Mouse (Mus musculus): ENCODE measurements around the gene Ncbp3.
A peak's percentile ranks its signal among the peaks of the same experiment; 100 is the strongest.

Ncbp3 gene

DNA sequence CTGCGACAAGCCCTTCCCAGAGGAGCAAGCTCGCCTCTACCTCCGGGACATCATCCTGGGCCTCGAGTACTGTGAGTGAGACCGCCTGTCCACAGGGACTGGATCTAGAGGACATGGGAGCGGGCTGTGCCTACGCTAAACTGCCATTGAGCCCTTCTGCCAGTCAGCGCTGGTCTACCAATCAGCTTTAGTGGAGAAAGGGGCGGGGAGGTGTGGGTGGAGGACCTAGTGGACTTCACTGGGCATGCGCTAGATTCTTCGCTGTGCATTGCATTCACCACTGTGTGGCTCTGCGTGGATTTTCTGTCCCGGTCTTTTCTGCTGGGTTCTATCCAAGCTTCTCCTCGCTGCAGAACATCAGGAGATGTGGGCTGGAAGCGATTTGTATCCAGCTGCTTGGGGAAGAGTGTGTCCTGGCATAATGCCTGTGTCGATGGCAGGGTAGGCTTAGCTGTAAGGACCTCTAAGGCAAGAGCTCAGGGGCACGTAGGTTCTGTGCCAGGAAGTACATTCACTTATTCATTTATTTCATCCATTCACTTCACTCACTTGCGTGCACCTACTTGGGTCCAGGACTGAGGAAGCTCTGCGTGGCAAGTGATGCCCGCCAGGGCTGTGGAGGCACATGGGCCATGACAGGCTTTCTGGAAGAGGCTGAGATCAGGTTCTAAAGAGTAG is 16.6 kb upstream of the Ncbp3 start:
- DNase-seq (ENCODE audit: low read depth in 1 of 2, low spot score in 2 of 2) = peak; percentile 45 to 66

DNA sequence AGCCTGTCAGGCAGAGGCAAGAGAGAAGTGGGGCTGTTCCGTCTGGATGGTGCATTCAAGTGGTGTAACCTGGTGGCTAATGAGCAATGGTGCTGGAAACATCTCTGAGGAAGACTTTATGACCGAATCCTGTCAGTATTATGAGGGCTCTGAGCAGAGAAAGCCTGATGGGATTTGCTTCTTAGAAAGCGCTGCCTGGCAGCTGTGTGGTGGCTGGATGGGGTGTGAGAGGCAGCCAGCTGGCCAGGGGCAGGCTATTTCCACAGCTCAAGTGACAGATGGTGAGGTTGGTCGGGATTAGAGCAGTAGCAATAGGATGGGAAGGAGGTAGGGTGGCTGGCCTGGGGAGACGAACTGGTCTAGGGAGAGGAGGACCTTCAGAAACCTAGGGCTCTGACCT is 16.0 kb upstream of the Ncbp3 start:
- no peak for DNase-seq (ENCODE audit: low read depth in 1 of 2, low spot score in 2 of 2)

DNA sequence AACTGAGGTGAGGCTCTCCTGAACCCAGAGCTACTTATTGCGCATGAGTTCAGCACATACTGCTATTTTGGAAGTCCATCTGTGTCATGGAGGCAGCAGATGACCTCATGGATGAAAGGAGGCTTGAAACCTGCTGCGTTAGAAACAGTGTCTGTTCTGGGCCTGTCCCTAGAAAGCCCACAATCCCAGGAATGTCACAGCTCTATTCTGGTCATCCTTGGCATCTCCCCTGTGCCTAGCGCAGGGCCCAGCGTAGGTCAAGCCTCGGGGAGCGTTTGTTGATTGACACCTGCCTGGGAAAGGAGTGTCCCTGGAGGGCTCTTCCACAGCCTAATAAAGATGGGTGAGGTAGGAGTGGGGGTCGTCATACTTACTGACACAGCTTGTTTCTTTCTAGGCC is 11.5 kb upstream of the Ncbp3 start:
- no peak for DNase-seq (ENCODE audit: low read depth in 1 of 2, low spot score in 2 of 2)

DNA sequence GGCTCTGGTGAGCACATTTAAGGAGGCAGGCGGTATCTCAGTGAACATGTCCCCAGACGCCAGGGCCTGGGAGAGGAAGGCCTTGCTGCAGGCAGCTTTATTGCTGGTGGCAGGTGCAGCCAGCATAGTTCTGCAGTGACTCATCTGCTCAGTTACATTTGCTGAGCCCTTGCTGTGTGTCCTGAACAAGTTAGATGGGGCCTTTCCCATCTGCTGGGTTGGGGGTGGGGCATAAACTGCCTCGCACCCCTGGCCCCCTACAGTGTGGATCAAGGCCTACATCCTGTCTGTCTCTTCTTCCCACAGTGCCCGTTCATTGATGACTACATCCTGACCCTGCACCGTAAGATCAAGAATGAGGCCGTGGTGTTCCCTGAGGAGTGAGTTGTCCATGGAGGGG is 10.7 kb upstream of the Ncbp3 start:
- no peak for DNase-seq (ENCODE audit: low read depth in 1 of 2, low spot score in 2 of 2)

DNA sequence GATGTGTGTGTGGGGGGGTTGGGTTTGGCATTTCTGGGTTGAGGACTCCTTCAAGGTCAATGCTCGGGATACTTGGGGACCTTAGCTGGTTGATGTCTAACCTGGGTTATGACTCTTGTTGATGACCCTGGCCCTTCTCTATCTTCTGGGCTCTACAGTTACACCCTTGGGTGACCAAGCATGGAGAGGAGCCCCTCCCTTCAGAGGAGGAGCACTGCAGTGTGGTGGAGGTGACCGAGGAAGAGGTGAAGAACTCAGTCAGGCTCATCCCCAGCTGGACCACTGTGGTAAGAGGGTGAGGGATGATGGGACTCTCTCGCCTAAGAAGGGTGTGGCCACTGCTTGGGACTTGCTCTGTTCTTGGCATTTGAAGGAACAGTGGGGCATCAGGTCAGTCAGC is 9.9 kb upstream of the Ncbp3 start:
- no peak for DNase-seq (ENCODE audit: low read depth in 1 of 2, low spot score in 2 of 2)

DNA sequence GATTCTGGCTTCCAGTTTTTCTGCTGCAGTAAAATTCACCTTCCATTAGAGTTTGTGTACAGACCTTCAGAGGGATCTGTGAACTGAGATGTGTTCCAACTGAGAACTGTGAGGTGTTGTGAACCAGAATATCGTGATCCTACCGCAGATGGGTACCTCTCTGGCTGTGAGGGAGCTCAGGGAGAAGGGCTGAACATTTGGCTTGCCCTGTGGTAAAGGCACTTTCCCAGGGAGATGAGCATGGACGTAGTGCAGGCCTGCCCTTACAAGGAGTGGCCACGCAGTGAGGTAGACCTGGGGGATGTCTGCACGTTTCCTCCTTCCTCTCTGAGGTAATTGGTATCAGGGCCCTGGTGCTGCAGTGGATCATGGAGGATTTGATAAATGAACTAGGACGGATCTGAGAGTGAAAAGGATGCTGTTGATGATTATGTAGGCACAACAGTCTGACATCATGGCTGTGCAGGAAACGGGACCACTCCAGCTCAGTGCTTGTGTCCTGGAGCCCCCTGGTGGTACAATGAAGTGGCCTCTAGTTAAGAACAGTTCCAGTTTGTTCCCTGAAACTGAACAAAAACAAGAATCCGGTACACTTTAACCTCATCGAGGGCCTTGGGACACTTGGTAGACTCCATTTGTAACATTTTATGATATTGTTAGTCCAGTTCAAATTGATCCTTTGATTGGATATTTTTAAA is 8.3 kb upstream of the Ncbp3 start:
- DNase-seq (ENCODE audit: low read depth in 1 of 2, low spot score in 2 of 2) = peak in 1 of 2 experiments; percentile 32

DNA sequence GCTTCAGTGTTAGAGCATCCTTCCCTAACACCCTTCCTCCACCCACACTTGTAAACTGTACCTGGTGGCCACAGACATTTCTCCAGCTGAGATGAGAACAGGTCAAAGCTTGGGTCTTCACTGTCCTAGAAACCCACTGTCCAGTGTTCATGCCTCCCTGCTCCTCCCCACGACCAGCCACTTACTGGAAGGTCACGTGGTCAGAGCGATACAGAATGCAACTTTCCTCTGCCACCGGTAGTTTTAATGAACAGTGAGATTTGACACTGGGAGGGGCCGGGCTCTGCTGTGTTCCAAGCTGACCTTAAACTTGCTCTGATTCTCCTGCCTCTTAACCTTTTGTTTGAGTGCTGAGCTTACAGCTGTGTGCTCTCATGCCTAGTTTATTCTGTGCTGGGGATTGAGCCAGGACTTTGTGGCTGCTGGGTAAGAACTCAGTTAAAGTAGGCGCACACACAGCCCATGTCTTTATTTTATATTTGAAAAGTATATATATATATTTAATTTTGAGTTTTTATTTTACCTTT is 3.3 kb upstream of the Ncbp3 start:
- no peak for DNase-seq (ENCODE audit: low read depth in 1 of 2, low spot score in 2 of 2)

DNA sequence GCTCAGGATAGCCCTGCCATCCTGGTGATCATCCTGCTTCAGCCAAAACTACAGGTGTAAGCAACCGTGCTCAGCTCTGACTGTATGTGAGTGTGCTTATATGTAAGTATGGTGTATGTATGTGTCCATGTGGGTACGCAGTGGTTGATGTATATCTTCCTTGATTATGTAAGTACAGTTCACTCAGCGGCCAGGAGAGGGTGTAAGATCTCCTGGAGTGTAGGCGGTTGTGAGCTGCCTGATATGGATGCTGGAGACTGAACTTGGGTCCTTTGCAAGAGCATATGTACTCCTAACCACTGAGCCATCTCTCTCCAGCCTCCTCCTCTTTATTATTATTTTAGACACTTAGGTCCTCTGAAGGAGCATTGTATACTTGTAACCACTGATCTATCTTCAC is 2.8 kb upstream of the Ncbp3 start:
- DNase-seq (ENCODE audit: low read depth in 1 of 2, low spot score in 2 of 2) = no peak

DNA sequence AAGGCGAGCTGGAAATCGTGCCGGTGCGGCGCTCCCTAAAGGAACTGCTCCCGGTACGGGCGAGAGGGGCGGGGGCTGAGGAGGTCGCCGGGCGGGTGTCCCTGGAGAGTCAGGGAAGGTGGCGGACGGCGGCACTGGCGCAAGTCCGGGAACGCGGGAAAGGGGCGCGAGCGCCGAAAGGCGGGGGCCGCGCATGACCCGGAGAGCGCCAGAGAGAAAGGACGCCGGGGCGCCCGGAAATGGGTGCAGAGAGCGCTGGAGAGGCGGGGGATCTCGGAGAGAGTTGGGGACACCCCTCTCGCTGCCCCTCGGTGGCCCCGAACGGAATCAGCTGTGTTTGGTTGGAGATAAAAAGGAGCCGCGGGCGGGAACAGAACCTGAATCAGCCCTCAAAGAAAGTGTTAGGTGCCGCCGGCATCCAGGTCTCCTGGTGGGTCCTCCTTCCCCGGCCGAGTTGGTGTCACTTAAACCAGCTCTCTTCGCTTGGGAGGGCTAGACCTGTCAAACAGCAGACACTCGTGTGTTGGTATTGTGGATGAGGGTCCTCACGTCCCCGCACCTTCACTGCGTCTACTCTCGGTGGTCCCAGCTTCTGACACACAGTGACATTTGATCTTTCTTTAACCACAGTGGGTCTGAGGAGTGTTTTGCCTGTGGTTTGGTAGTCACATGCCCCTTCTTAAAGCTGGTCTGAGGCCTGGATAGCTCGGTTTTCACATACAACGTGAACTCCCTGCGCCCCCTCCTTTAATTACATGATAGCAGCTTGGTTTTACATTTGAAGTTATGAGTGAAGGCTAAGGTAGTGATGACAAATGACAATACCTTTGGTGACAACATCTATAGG is 670 bp downstream of the Ncbp3 start:
- no peak for DNase-seq (ENCODE audit: low read depth in 1 of 2, low spot score in 2 of 2)

DNA sequence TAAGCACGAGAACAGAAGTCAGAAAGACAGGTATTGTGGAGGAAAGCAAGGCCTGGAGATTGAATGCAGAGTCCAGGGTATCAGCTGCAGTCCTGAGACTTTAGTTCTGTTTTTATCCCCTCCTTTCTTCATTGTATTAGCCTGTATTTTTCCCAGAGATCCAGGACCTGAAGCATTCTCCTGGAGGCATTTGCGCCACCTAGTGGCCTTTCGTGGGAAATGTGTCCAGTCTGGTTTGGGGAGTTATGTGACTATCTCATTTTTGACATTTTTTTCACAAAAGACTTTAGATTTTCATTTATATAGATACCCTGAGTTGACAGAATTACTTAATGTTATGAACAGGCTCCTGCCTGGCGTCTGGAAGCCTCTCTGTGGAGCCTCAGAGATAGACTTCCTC is 1.8 kb downstream of the Ncbp3 start:
- DNase-seq (ENCODE audit: low read depth in 1 of 2, low spot score in 2 of 2) = peak; percentile 26 to 43

DNA sequence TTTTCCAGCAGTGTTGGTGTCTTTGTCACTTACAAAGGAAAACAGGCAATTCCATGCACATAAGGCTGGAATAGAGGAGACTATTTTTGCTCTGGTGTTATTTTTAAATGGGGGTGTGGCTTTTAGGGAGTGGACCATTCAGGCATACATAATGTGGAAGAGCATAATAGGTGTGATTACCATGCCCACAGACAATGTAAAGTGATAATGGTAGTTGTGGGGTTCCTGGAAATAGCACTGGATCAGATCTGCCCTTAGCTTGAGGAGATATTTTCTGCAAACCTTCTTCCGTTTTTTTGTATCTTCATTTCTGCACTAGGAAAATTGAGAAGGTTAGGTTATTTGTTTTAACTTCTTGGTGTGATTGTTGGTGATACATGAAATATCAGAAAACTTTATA is 5.2 kb downstream of the Ncbp3 start:
- no peak for DNase-seq (ENCODE audit: low read depth in 1 of 2, low spot score in 2 of 2)

DNA sequence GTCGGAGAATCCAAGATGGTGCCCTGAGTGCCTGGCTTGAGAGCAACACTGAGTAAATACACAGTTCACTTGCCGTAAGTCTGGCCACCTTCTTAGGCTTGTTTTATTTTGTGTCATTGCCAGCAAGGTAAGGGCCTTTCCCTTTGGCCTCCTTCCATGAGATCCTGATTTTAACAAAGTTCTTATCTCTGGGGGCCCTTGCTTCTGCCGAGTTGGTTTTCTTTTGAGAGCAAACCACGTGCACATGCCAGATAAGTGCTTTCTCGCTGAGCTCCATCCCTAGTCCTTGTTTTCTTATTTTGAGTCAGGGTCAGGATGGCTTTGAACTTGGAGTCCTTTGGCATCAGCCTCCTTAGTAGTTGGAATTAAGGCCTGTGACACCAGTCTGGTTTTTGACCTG is 10.1 kb downstream of the Ncbp3 start:
- no peak for DNase-seq (ENCODE audit: low read depth in 1 of 2, low spot score in 2 of 2)

DNA sequence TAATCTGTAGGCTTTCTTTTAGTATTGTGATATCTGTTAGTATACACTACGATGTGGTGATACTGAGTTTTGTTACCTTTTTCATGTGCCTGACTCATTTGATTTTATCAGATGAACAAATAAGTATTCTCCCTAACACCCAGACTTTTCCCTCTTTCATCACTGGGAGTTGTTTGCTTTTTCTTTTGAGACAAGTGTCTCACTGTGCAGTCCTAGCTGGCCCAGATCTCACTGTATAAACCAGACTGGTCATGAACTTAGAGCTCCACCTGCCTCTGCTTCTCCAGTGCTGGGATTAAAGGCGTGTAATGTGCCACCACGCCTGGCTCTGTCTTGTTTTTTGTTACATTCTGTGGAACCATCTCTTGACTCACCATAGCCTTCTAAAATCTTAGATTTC is 12.0 kb downstream of the Ncbp3 start:
- DNase-seq (ENCODE audit: low read depth in 1 of 2, low spot score in 2 of 2) = no peak

DNA sequence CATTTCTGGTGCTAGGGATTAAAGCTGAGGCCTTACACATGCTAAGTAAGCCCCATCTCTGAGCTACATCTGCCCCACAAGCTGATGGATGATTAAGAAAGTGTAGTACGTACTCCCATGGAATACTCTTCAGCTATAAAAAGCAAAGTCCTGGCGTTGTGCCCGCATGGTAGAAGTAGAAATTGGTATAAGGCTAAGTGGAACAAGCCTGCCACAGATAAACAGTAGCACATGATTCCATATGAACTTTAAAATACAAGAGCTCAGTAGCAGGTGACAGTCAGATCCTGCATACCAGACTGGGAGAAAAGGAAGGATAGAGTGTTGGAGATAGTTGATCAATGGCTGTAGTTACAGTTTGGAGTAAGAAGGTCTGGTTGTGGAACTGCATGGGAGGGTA is 13.8 kb downstream of the Ncbp3 start:
- no peak for DNase-seq (ENCODE audit: low read depth in 1 of 2, low spot score in 2 of 2)

DNA sequence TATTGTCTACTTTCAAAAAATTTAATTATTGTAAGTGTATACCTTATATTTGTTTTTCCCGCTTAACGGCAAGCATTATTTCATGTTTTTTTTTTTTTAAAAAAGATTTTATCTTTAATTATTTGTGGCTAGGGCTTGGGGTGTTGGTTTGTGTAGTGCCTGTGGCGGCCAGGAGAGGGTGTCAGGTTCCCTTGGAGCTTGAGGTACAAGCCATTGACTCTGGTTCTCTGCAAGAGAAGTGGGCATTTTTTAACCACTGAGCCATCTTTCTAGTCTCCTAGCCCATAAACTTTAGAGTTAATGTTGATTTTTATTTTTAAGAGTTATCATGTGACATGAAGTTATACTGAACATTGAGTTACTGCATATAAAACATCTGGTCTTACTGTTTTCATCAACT is 24.3 kb downstream of the Ncbp3 start:
- no peak for DNase-seq (ENCODE audit: low read depth in 1 of 2, low spot score in 2 of 2)

DNA sequence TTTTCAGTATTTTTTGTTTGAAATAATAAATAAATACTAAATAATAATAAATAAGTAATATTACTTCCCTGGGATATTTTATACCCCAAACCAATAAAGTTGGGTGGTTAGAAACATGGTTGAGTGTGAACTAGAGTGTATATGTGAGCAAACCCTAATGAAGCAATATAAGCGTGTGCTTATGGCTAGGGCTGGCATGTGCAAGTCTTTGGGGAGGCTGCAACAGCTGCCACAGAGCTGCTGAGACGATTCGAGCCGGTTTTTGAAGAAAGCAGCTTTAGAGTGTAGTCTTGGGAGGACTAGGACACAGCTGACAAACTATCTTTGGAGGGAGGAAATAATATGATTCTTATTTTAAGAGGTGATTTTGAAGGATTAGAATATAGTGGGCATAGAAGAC is 28.7 kb downstream of the Ncbp3 start:
- DNase-seq (ENCODE audit: low read depth in 1 of 2, low spot score in 2 of 2) = no peak

DNA sequence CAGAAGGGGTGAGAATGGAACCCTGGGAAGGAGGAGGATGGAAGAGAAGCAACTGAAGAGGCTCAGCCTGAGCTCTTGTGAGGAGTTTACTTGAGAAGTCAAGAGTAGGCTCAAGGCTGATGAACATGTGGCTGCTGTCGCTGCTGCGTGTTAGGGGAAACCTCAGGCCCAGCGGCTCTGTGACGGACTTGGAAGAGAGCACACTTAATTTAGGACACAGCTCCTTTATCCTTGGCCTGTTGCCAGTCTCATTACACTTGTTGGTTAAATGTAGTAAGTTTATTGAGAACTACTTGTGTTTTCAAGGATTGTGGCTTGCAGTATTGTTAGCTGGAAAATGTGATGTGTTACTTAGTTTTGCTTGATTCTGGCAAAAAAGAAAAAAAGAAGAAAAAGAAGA is 29.1 kb downstream of the Ncbp3 start:
- DNase-seq (ENCODE audit: low read depth in 1 of 2, low spot score in 2 of 2) = no peak

DNA sequence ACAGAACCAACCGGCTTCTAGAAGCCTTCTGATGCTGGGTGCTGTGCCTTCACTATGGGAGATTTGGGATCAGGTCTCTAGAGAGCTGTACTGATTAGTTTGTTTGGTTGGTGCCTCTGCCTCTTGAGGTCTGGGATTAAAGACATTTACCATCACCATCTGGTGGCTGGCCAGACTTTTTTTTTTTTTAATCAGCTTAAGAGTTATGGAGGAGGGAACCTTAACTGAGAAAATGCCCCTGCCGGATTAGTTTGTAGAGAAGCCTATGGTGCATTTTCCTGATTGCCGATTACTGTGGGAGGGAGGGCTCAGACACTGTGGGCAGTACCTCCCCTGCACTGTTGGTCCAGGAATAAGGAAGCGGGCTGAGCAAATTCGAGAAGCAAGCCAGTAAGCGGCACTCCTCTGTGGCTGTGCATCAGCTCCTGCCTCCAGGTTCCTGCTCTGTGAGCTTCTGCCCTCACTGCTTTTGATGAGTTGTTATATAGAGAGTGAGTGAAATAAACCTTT is 29.7 kb downstream of the Ncbp3 start:
- DNase-seq (ENCODE audit: low read depth in 1 of 2, low spot score in 2 of 2) = no peak

DNA sequence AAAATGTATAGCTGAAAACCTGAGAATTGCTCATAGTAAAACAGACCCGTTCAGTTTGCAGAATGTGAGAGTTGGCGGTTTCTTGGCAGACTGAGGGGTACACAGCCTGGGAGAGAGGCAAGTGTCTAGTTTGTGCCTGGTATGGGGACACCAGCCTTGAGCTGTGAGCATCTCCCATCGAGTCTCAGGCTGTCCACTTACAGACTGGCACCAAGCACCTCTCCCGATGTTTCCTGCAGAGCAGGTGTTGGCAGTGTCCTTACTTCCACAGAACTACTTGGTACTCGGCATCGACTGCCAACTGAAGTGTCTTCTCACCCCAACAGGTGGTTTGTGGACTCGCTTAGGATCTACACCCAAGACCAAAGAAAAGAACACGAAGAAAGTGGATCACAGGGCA is 31.0 kb downstream of the Ncbp3 start:
- DNase-seq (ENCODE audit: low read depth in 1 of 2, low spot score in 2 of 2) = no peak

DNA sequence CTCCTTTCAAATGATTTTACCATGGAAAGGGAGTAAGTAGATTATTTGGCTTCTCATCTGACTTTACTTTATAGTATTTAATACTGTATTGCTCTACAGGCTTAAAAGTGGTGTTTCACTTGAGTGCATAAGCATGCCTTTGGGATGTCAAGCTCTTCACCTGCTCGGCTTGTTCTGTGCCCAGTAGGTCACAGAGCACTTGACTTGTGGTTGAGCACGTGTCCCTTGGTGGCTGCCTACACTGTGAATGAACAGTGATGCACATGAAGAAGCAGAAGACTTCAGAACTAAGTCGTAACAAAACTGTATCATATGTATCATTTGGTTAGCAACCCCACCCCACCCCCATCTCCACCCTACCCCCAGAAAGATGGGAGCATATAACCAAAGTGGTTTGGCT is 32.7 kb downstream of the Ncbp3 start:
- no peak for DNase-seq (ENCODE audit: low read depth in 1 of 2, low spot score in 2 of 2)

DNA sequence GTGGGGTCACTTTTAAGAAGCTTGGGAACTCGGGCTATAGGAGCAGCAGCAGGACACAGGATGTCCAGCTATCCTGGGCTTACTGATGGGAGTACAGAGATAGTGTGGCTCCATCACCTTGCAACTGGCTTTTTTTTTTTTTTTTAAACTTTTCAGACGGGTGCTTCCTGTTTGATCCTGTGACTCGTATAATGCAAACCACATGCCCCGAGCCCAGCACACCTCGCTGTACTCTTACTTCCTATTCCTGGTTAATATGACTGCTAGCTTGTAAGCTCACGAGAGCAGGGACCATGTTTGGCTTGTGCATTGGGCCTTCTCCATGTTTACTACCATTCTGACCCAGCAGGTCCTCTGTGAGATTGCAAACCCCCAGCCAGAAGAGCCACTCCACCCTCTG is 36.7 kb downstream of the Ncbp3 start:
- no peak for DNase-seq (ENCODE audit: low read depth in 1 of 2, low spot score in 2 of 2)

DNA sequence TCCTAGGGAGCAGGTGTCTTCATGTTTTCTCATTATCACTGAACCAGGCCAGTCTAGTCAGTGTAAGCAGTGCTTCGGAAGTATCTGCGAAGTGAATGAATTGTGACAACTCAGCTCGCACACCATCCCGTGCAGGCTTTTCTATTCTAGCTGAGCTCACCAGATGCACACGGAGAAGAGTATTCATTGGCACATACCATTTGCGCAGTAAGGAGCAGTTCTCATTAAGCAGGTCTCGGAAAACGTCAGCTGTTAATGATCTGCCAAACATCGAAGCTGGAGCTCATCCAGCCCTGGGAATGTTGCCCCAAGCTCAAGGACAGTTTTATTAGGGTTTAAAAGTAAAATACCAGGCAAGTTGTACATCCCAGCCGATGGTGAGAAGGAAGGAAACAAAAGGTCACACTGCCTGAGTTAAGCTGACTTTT is 37.2 kb downstream of the Ncbp3 start:
- no peak for DNase-seq (ENCODE audit: low read depth in 1 of 2, low spot score in 2 of 2)
